Mouse (Mus musculus) heart, adult 11 months (tissue): ENCODE measurements around the gene Naa50.
A peak's percentile ranks its signal among the peaks of the same experiment; 100 is the strongest.

Experiments used
- DNase-seq: peaks from one replicate; pipeline ENCODE4 v3.0.0; 2022

Naa50 gene

GRCm38 (mm10) chr16:44141483-44141882 is 1.9 kb downstream of the Naa50 start:
- DNase-seq = no peak

- DNase-seq = no peak
These were observed 9.6 kb downstream of the Naa50 start for GRCm38 (mm10) chr16:44149002-44149767.

GRCm38 (mm10) chr16:44154497-44155057 is 14.9 kb downstream of the Naa50 start:
- peak; percentile 71 for DNase-seq

- no peak for DNase-seq
These were observed 19.7 kb downstream of the Naa50 start for GRCm38 (mm10) chr16:44159325-44159724.

- no peak for DNase-seq
These were observed 24.2 kb downstream of the Naa50 start for GRCm38 (mm10) chr16:44163831-44164230.

- DNase-seq = no peak
These were observed 25.6 kb downstream of the Naa50 start for GRCm38 (mm10) chr16:44165182-44165581.

GRCm38 (mm10) chr16:44168990-44169389 is 29.4 kb downstream of the Naa50 start:
- DNase-seq = no peak

- peak; percentile 100 for DNase-seq
These were observed 32.9 kb downstream of the Naa50 start for GRCm38 (mm10) chr16:44172297-44173154.

GRCm38 (mm10) chr16:44173155-44173941 is 33.7 kb downstream of the Naa50 start, which contains the start of gene Usf3:
Gene Usf3 (plus strand): TSS chr16:44173246.
- peak; percentile 98 for DNase-seq

- peak; percentile 82 for DNase-seq
These were observed 34.4 kb downstream of the Naa50 start for GRCm38 (mm10) chr16:44173966-44174530.

- DNase-seq = peak; percentile 61
These were observed 35.4 kb downstream of the Naa50 start for GRCm38 (mm10) chr16:44175001-44175400.

- DNase-seq = peak; percentile 76
These were observed 36.9 kb downstream of the Naa50 start for GRCm38 (mm10) chr16:44176511-44176910.

GRCm38 (mm10) chr16:44178555-44178954 is 38.9 kb downstream of the Naa50 start:
- DNase-seq = peak; percentile 45

GRCm38 (mm10) chr16:44182597-44182996 is 43.0 kb downstream of the Naa50 start:
- no peak for DNase-seq

GRCm38 (mm10) chr16:44184769-44185168 is 45.1 kb downstream of the Naa50 start:
- DNase-seq = no peak

- no peak for DNase-seq
These were observed 47.5 kb downstream of the Naa50 start for GRCm38 (mm10) chr16:44187172-44187571.

GRCm38 (mm10) chr16:44188766-44189165 is 49.1 kb downstream of the Naa50 start:
- DNase-seq = peak; percentile 40

GRCm38 (mm10) chr16:44190032-44190431 is 50.4 kb downstream of the Naa50 start:
- peak; percentile 73 for DNase-seq

- peak; percentile 72 for DNase-seq
These were observed 51.3 kb downstream of the Naa50 start for GRCm38 (mm10) chr16:44190968-44191367.

GRCm38 (mm10) chr16:44199066-44199703 is 59.6 kb downstream of the Naa50 start:
- DNase-seq = peak; percentile 84

- DNase-seq = peak; percentile 55
These were observed 60.5 kb downstream of the Naa50 start for GRCm38 (mm10) chr16:44200146-44200545.

GRCm38 (mm10) chr16:44204331-44204730 is 64.7 kb downstream of the Naa50 start:
- DNase-seq = peak; percentile 90
